Mouse (Mus musculus): Measurements from ENCODE around the gene Pkn1. TPM values are rescaled to one million over a fixed set of nuclear protein-coding genes. Genes with fewer than 3 reads are reported as not detected.

The Pkn1 gene
- polyA plus RNA-seq, 1 experiment from 2014 or later = 37.1 TPM

GRCm38 (mm10) chr8:83656043-83656442 is 42.9 kb downstream of the Pkn1 start:
- peaks cover 22% of the 10 kb centered on the region for H3K36me3 ChIP-seq (replicated peaks)
- H3K9me3 ChIP-seq = no peaks in the 10 kb centered on the region
- H3K4me3 ChIP-seq (replicated peaks) = no peak overlapping the region
- peaks cover 39% of the 10 kb centered on the region for H3K4me1 ChIP-seq
- no peak overlapping the region for H3K27ac ChIP-seq
- H3K9ac ChIP-seq = no peak overlapping the region
- no peak for ATAC-seq (ENCODE audit: low FRiP score)
- 92% methylated on average over 9 of the region's 9 CpGs for WGBS
- H3K27me3 ChIP-seq = no peaks in the 10 kb centered on the region
- no peak overlapping the region for H3K4me2 ChIP-seq

DNA sequence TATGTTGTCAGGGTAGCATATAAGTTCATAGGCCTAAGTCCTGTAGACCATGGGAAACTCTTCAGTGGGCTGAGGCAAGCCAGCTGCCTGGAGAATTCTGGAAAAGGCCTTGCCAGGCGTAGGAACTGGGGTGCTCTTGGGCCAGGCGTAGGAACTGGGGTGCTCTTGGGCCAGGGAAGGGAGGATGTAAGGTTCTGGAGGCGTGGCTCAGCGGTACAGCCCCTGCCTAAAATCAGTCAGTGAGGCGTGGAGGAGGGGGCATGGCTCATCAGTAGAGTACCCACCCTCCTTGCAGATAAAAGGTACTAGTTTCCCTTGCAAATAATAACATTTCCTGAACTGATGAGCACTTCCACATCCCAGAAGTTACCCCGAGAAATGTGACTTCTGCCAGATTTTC is 44.3 kb downstream of the Pkn1 start:
- no peak for ATAC-seq (ENCODE audit: low FRiP score)
- H3K27me3 ChIP-seq = no peaks in the 10 kb centered on the region
- H3K36me3 ChIP-seq (replicated peaks) = peaks cover 22% of the 10 kb centered on the region
- H3K4me1 ChIP-seq = peaks cover 26% of the 10 kb centered on the region
- no peak overlapping the region for H3K4me2 ChIP-seq
- WGBS = 97% methylated on average over 6 of the region's 6 CpGs
- H3K4me3 ChIP-seq (replicated peaks) = no peak overlapping the region
- no peak overlapping the region for H3K27ac ChIP-seq
- H3K9me3 ChIP-seq = no peaks in the 10 kb centered on the region
- H3K9ac ChIP-seq = no peak overlapping the region

GRCm38 (mm10) chr8:83653662-83654017 is 45.3 kb downstream of the Pkn1 start:
- Histone ChIP-seq H3K27ac (peak overlapping the region; percentile 63; the same call in 1 of the 2 replicates), H3K36me3 (replicated peaks) (peaks cover 22% of the 10 kb centered on the region), H3K4me2 (peak overlapping the region; percentile 96), H3K4me3 (replicated peaks) (peak overlapping the region; percentile 90), H3K9ac (peak overlapping the region; percentile 90), H3K9me3 (no peaks in the 10 kb centered on the region), H3K27me3 (no peaks in the 10 kb centered on the region), H3K4me1 (peaks cover 24% of the 10 kb centered on the region)
- no peak for ATAC-seq (ENCODE audit: low FRiP score)
- WGBS = 41% methylated on average over 10 of the region's 10 CpGs

DNA sequence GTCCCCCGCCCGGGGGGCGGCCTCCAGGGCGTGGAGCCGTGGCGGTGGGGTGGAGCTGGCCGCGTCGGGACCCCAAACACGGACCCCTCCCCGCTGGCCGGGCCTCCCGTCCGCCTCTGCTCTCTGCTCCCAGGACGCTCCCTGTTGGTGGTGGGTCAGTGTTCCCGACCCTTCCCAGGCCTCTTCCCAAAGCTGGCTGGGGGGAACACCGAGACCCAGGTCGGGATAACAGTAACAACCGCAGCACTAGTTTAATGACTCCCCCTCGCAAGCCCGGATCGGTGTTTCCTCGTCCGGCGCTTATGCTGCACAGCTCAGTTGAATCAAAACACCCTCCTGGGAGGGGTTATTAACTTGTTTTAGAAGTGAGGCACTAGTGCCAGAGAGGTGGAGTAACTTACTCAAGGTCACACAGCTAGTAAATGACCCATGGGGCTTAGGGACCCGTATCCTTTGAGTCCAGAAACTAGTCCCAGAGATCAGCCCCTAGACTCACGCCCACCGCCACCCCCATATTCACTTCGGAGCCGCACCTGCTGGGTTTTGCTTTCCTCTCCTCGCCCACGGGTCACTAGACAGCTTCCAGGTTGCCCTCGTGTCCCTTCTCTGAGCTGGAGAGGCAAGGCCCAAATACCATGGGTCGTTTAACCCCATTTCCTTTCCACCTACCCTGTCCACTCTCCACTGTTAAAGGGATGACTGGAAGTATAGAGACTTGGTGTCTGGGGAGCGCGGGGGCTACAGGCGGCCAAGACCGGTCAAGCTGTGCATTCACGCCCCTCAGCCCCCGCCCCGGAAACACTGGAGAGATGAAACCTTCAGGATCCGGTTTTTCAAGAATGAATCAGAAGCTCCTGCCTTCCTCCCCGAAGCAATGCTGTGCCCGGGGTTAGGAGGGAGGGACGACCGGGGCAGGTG is 46.0 kb downstream of the Pkn1 start:
- ATAC-seq (ENCODE audit: low FRiP score) = no peak
- 0 out of 2 replicates have a peak, but pooled peaks cover 2% of the 10 kb centered on the region for H3K9me3 ChIP-seq
- peak overlapping the region; percentile 90 for H3K4me3 ChIP-seq (replicated peaks)
- H3K27ac ChIP-seq = peak overlapping the region; percentile 69
- H3K4me1 ChIP-seq = peaks cover 22% of the 10 kb centered on the region
- WGBS = 2% methylated on average over 45 of the region's 46 CpGs
- peaks cover 21% of the 10 kb centered on the region for H3K36me3 ChIP-seq (replicated peaks)
- peak overlapping the region; percentile 96 for H3K4me2 ChIP-seq
- H3K27me3 ChIP-seq = no peaks in the 10 kb centered on the region
- peak overlapping the region; percentile 90 for H3K9ac ChIP-seq

DNA sequence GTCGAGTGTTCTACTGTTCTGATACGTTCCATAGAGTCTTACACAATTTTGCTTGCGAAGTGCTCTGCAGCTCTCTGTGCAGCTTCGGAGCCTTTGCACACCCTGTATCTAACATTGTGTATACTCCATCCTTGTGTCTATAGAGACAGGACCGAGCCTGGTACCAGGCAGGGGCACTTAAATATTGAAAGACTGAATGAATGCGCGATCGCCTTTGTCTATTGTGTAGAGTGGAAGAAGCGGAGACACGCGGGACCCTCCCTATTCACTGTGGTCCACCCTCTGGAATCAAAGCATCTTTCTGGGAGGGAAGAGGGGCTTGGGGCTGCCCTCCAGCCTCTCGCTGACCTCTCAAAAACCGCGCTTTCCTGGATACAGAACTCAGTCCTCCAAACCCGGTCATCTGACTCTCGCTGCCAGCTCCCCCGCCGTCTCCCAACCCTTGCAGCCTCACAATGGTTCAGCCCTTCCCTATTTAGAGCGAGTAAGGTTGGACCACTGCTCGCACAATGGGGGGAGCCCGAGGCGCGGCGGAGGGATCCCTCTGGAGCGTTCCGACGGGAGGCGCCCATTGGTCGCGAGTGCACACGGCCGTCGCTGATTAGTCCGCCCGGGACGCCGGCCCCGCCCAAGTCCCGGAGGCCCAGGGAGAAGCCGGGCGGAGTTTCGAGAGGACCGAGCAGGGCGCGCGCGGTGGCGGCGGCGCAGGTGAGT is 46.8 kb downstream of the Pkn1 start, which contains the start of gene Gipc1:
Gene Gipc1, plus strand, starts transcription at position 648 of the 714 bp plus-strand sequence.
- Histone ChIP-seq H3K4me3 (replicated peaks) (peak within 1 kb of the TSS; percentile 90), H3K9ac (peak within 1 kb of the TSS; percentile 90), H3K4me1 (peaks cover 22% of the 10 kb centered on the region), H3K36me3 (replicated peaks) (peaks cover 15% of the 10 kb centered on the region; the same call in 1 of the 2 replicates), H3K27ac (peak within 1 kb of the TSS; percentile 87), H3K9me3 (0 out of 2 replicates have a peak, but pooled peaks cover 2% of the 10 kb centered on the region), H3K4me2 (peak within 1 kb of the TSS; percentile 96), H3K27me3 (no peaks in the 10 kb centered on the region)
- 4% methylated on average over 47 of the region's 50 CpGs for WGBS
- ATAC-seq (ENCODE audit: low FRiP score) = peak; percentile 98

DNA sequence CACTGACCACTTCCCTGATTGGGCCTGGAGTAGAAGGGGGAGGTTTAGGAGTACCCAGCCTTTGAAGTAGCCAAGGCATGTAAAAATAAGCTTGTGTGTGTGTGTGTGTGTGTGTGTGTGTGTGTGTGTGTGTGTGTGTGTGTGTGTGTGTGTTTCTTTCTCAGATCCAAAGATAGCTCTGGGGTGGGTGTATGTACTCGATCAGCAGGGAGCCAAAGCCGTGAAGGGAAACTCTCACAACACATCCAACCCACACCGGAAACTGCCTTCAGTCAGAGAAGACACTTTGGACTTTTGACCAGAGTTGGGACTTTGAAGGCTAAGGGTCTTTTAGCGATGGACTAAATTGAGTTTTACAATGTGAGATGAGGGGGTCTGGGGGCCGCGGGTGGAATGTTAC is 49.3 kb downstream of the Pkn1 start:
- peaks cover 18% of the 10 kb centered on the region for H3K4me1 ChIP-seq
- 92% methylated on average over 6 of the region's 6 CpGs for WGBS
- no peak overlapping the region for H3K4me3 ChIP-seq (replicated peaks)
- no peak overlapping the region for H3K27ac ChIP-seq
- H3K9ac ChIP-seq = no peak overlapping the region
- ATAC-seq (ENCODE audit: low FRiP score) = no peak
- H3K27me3 ChIP-seq = no peaks in the 10 kb centered on the region
- no peak overlapping the region for H3K4me2 ChIP-seq
- H3K9me3 ChIP-seq = 0 out of 2 replicates have a peak, but pooled peaks cover 2% of the 10 kb centered on the region
- no peaks in the 10 kb centered on the region for H3K36me3 ChIP-seq (replicated peaks)

DNA sequence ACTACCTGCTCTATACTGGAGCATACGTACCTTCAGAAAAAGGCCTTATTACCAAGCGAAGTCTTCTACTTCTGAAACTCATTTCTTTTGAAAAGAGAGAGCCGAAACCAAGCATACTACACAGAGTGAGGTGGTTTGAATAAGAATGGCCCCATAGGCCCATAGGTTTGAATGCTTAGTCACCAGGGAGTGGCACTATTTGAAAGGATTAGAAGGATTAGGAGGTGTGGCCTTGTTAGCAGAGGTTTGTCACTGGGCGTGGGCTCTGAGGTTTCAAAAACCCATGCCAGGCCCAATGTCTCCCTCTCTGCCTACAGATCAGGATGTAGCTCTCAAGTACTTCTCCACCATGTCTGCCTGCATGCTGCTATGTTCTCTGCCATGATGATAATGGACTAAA is 50.9 kb downstream of the Pkn1 start:
- peaks cover 5% of the 10 kb centered on the region for H3K4me1 ChIP-seq
- no peak overlapping the region for H3K9ac ChIP-seq
- WGBS = 86% methylated on average over 4 of the region's 4 CpGs
- no peak for ATAC-seq (ENCODE audit: low FRiP score)
- H3K27me3 ChIP-seq = no peaks in the 10 kb centered on the region
- H3K36me3 ChIP-seq (replicated peaks) = no peaks in the 10 kb centered on the region
- H3K4me3 ChIP-seq (replicated peaks) = no peak overlapping the region
- no peak overlapping the region for H3K4me2 ChIP-seq
- 0 out of 2 replicates have a peak, but pooled peaks cover 2% of the 10 kb centered on the region for H3K9me3 ChIP-seq
- no peak overlapping the region for H3K27ac ChIP-seq

- Histone ChIP-seq H3K4me1 (peaks cover 3% of the 10 kb centered on the region; the same call in 1 of the 2 replicates), H3K9me3 (0 out of 2 replicates have a peak, but pooled peaks cover 2% of the 10 kb centered on the region), H3K36me3 (replicated peaks) (no peaks in the 10 kb centered on the region), H3K27me3 (no peaks in the 10 kb centered on the region), H3K27ac (no peak overlapping the region), H3K4me3 (replicated peaks) (no peak overlapping the region), H3K4me2 (no peak overlapping the region), H3K9ac (no peak overlapping the region)
- no peak for ATAC-seq (ENCODE audit: low FRiP score)
- WGBS = 94% methylated on average over 11 of the region's 11 CpGs
These were observed 51.5 kb downstream of the Pkn1 start for GRCm38 (mm10) chr8:83647511-83647910.

DNA sequence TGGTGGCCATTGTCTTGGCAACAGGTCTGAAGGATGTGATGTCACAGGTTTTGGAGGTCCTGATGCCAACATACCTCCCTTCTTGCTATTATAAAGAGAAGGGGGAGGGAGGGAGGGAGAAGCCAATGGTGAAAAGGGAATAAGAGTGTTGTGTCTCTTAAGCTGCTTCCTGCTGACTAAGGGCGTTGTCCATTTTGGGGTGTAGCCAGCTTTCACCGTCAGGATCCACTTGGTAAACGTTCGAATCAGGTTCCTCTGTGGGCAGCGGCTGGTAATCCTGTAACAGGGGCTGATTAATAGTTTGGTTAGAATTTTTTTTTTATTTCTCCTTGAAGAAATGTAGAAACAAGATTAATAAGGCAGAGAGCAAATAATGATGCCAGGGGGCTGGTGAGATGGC is 59.3 kb downstream of the Pkn1 start:
- Histone ChIP-seq H3K4me2 (no peak overlapping the region), H3K36me3 (replicated peaks) (no peaks in the 10 kb centered on the region), H3K9ac (no peak overlapping the region), H3K27ac (no peak overlapping the region), H3K27me3 (peaks cover 4% of the 10 kb centered on the region; the same call in 1 of the 2 replicates), H3K9me3 (peaks cover 5% of the 10 kb centered on the region), H3K4me3 (replicated peaks) (no peak overlapping the region), H3K4me1 (no peaks in the 10 kb centered on the region)
- ATAC-seq (ENCODE audit: low FRiP score) = no peak
- 74% methylated on average over 5 of the region's 5 CpGs for WGBS

DNA sequence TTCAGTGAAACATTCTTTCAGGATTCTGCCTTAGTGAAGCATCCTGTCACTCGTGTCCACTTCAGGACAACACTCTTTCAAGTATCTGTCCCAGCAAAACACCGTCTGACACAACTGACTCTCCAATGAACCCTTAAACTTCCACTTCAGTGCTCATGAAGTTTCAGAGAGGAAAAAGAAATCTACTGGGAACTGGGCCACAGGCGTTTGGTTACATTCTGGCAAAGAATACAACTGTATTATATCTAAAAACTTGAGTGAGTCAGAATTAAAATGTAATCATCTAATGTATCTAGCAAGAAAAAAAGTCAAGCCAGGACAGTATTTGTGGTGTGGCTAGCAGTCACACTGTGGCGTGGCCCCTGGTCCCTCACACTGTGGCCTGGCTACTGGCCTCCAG is 60.1 kb downstream of the Pkn1 start:
- Histone ChIP-seq H3K9ac (no peak overlapping the region), H3K4me3 (replicated peaks) (no peak overlapping the region), H3K27ac (no peak overlapping the region), H3K36me3 (replicated peaks) (no peaks in the 10 kb centered on the region), H3K9me3 (peaks cover 5% of the 10 kb centered on the region), H3K4me1 (no peaks in the 10 kb centered on the region), H3K4me2 (no peak overlapping the region), H3K27me3 (peaks cover 4% of the 10 kb centered on the region; the same call in 1 of the 2 replicates)
- ATAC-seq (ENCODE audit: low FRiP score) = no peak
- 77% methylated on average over 4 of the region's 4 CpGs for WGBS

GRCm38 (mm10) chr8:83632083-83632707 is 66.8 kb downstream of the Pkn1 start:
- WGBS = 82% methylated on average over 7 of the region's 7 CpGs
- no peaks in the 10 kb centered on the region for H3K4me1 ChIP-seq
- no peaks in the 10 kb centered on the region for H3K36me3 ChIP-seq (replicated peaks)
- peaks cover 4% of the 10 kb centered on the region; the same call in 1 of the 2 replicates for H3K27me3 ChIP-seq
- no peak for ATAC-seq (ENCODE audit: low FRiP score)
- no peak overlapping the region for H3K4me3 ChIP-seq (replicated peaks)
- peaks cover 5% of the 10 kb centered on the region for H3K9me3 ChIP-seq
- no peak overlapping the region for H3K4me2 ChIP-seq
- no peak overlapping the region for H3K27ac ChIP-seq
- no peak overlapping the region for H3K9ac ChIP-seq

Data from forebrain, embryonic 12.5 days (tissue).